In genomic region chr11:67080168-67080567, GRCm38 (mm10) we compare ENCODE assay signal across 8 mouse cellular contexts. TPM values are rescaled to one million over a fixed set of nuclear protein-coding genes. Genes with fewer than 3 reads are reported as not detected.
DNase-seq lines count a peak whose midpoint lies in the region; ATAC-seq and TF ChIP-seq lines count a peak whose summit lies in the region.

No protein-coding gene starts in this region.

- H3K27me3 ChIP-seq in testis, adult 2 months (ENCODE audit: control insufficient read depth, insufficient read depth, low read length), result no peaks in the 10 kb centered on the region; the same call in 1 of the 2 replicates
- peaks cover 13% of the 10 kb centered on the region for H3K27me3 ChIP-seq in hindbrain, embryonic 15.5 days
- H3K27me3 ChIP-seq in limb, embryonic 10.5 days (ENCODE audit: low read depth, poor library complexity, severe bottlenecking), result peaks cover 31% of the 10 kb centered on the region
- H3K27me3 ChIP-seq in midbrain, embryonic 12.5 days, result peaks cover 37% of the 10 kb centered on the region

- no peaks in the 10 kb centered on the region for H3K9me3 ChIP-seq in hindbrain, embryonic 15.5 days
- no peaks in the 10 kb centered on the region for H3K9me3 ChIP-seq in limb, embryonic 10.5 days (replicated peaks)
- no peaks in the 10 kb centered on the region for H3K9me3 ChIP-seq in midbrain, embryonic 12.5 days

- H3K36me3 ChIP-seq in testis, adult 2 months (ENCODE audit: control insufficient read depth, insufficient read depth, low read length), result no peaks in the 10 kb centered on the region
- H3K36me3 ChIP-seq in hindbrain, embryonic 15.5 days, result no peaks in the 10 kb centered on the region
- H3K36me3 ChIP-seq in limb, embryonic 10.5 days, result no peaks in the 10 kb centered on the region
- no peaks in the 10 kb centered on the region for H3K36me3 ChIP-seq in midbrain, embryonic 12.5 days

- 0 out of 2 replicates have a peak overlapping the region, but pooled peaks have one; percentile 3 for H3K4me2 ChIP-seq in hindbrain, embryonic 15.5 days
- H3K4me2 ChIP-seq in midbrain, embryonic 12.5 days (replicated peaks), result 0 out of 2 replicates have a peak overlapping the region, but pooled peaks have one; percentile 9

- peak; percentile 22; the same call in 1 of the 2 replicates for TF ChIP-seq CTCF in testis, adult 2 months (IDR thresholded peaks at IDR 0.05; ENCODE audit: control insufficient read depth, insufficient read depth, insufficient replicate concordance, low read depth, low read length)

- H3K9ac ChIP-seq in hindbrain, embryonic 15.5 days, result 0 out of 2 replicates have a peak overlapping the region, but pooled peaks have one; percentile 11
- H3K9ac ChIP-seq in midbrain, embryonic 12.5 days (replicated peaks), result no peak overlapping the region

- DNase-seq in testis, postnatal 14 days (ENCODE audit: low spot score), result no peak
- peak; percentile 58 for DNase-seq in adrenal gland, postnatal 25 days
- peak; percentile 67 for DNase-seq in embryo, embryonic 9.5 days (ENCODE audit: extremely low spot score)
- DNase-seq in limb, embryonic 10.5 days (ENCODE audit: low spot score), result peak; percentile 65
- peak; percentile 16 to 17 for DNase-seq in spleen, postnatal 36 days (ENCODE audit: low spot score in 2 of 2)

- H3K4me3 ChIP-seq in testis, adult 2 months (ENCODE audit: control insufficient read depth, low read depth, low read length), result no peak overlapping the region
- H3K4me3 ChIP-seq in hindbrain, embryonic 15.5 days, result no peak overlapping the region
- H3K4me3 ChIP-seq in limb, embryonic 10.5 days, result no peak overlapping the region
- H3K4me3 ChIP-seq in midbrain, embryonic 12.5 days, result no peak overlapping the region

- no peak for TF ChIP-seq POLR2A in testis, adult 2 months (IDR thresholded peaks at IDR 0.05; ENCODE audit: control insufficient read depth, low read depth, low read length)

- H3K27ac ChIP-seq in testis, adult 2 months (ENCODE audit: control insufficient read depth, insufficient read depth, low read depth, low read length), result no peak overlapping the region
- no peak overlapping the region for H3K27ac ChIP-seq in hindbrain, embryonic 15.5 days (replicated peaks)
- H3K27ac ChIP-seq in limb, embryonic 10.5 days, result no peak overlapping the region
- H3K27ac ChIP-seq in midbrain, embryonic 12.5 days (replicated peaks), result peak overlapping the region; percentile 68

- H3K4me1 ChIP-seq in testis, adult 2 months (ENCODE audit: control insufficient read depth, insufficient read depth, low read length), result peaks cover 6% of the 10 kb centered on the region
- H3K4me1 ChIP-seq in hindbrain, embryonic 15.5 days (replicated peaks), result peaks cover 10% of the 10 kb centered on the region; the same call in 1 of the 2 replicates
- H3K4me1 ChIP-seq in limb, embryonic 10.5 days, result peaks cover 11% of the 10 kb centered on the region
- H3K4me1 ChIP-seq in midbrain, embryonic 12.5 days, result peaks cover 18% of the 10 kb centered on the region; the same call in 1 of the 2 replicates

- peak; percentile 75 for ATAC-seq in hindbrain, embryonic 15.5 days (ENCODE audit: low FRiP score, low read depth)
- peak; percentile 73 for ATAC-seq in midbrain, embryonic 12.5 days (ENCODE audit: low FRiP score, low read depth)

- WGBS in hindbrain, embryonic 15.5 days, result 3% methylated on average over 3 of the region's 3 CpGs
- WGBS in limb, embryonic 10.5 days, result 6% methylated on average over 3 of the region's 3 CpGs
- WGBS in midbrain, embryonic 12.5 days, result 5% methylated on average over 3 of the region's 3 CpGs

RNA-seq across cellular contexts. Expression of gene Myh3, which starts 2.1 kb away (rescaled TPM):
- polyA plus RNA-seq in testis, adult 2 months (2012; rRNA removed), result 0.09 and 0.12 TPM in 2 replicates
- total RNA-seq in adrenal gland, postnatal 25 days (2021), result not detected in 2 replicates
- 0.39 and 0.59 TPM in 2 replicates for polyA plus RNA-seq in hindbrain, embryonic 15.5 days (2015; fragmentation: Nextera tagmentation; extraction: Ambion mirVana)
- 0.24 and 0.78 TPM in 2 replicates for polyA plus RNA-seq in limb, embryonic 10.5 days (2016; fragmentation: Nextera tagmentation; extraction: Ambion mirVana)
- polyA plus RNA-seq in midbrain, embryonic 12.5 days (2016; fragmentation: Nextera tagmentation; extraction: Ambion mirVana), result 0.71 and 0.75 TPM in 2 replicates

RNA-seq across cellular contexts. Expression of gene Sco1, which starts 27.7 kb away (rescaled TPM):
- polyA plus RNA-seq in testis, adult 2 months (2012; rRNA removed), result 1.1 and 1.8 TPM in 2 replicates
- total RNA-seq in adrenal gland, postnatal 25 days (2021), result 19.9 and 21.0 TPM in 2 replicates
- polyA plus RNA-seq in hindbrain, embryonic 15.5 days (2015; fragmentation: Nextera tagmentation; extraction: Ambion mirVana), result 12.7 and 14.6 TPM in 2 replicates
- 22.8 and 24.7 TPM in 2 replicates for polyA plus RNA-seq in limb, embryonic 10.5 days (2016; fragmentation: Nextera tagmentation; extraction: Ambion mirVana)
- polyA plus RNA-seq in midbrain, embryonic 12.5 days (2016; fragmentation: Nextera tagmentation; extraction: Ambion mirVana), result 17.5 and 19.8 TPM in 2 replicates

RNA-seq across cellular contexts. Expression of gene Adprm, which starts 27.8 kb away (rescaled TPM):
- polyA plus RNA-seq in testis, adult 2 months (2012; rRNA removed), result 5.5 and 7.6 TPM in 2 replicates
- total RNA-seq in adrenal gland, postnatal 25 days (2021), result 26.2 and 27.3 TPM in 2 replicates
- polyA plus RNA-seq in hindbrain, embryonic 15.5 days (2015; fragmentation: Nextera tagmentation; extraction: Ambion mirVana), result 32.6 and 33.7 TPM in 2 replicates
- 31.3 and 34.0 TPM in 2 replicates for polyA plus RNA-seq in limb, embryonic 10.5 days (2016; fragmentation: Nextera tagmentation; extraction: Ambion mirVana)
- 34.8 and 37.5 TPM in 2 replicates for polyA plus RNA-seq in midbrain, embryonic 12.5 days (2016; fragmentation: Nextera tagmentation; extraction: Ambion mirVana)

RNA-seq across cellular contexts. Expression of gene Tmem220, which starts 55.2 kb away (rescaled TPM):
- polyA plus RNA-seq in testis, adult 2 months (2012; rRNA removed), result 0.19 and 0.22 TPM in 2 replicates
- 6.8 and 7.0 TPM in 2 replicates for total RNA-seq in adrenal gland, postnatal 25 days (2021)
- 0.34 and 0.67 TPM in 2 replicates for polyA plus RNA-seq in hindbrain, embryonic 15.5 days (2015; fragmentation: Nextera tagmentation; extraction: Ambion mirVana)
- polyA plus RNA-seq in limb, embryonic 10.5 days (2016; fragmentation: Nextera tagmentation; extraction: Ambion mirVana), result 1.1 and 2.0 TPM in 2 replicates
- 1.2 and 1.3 TPM in 2 replicates for polyA plus RNA-seq in midbrain, embryonic 12.5 days (2016; fragmentation: Nextera tagmentation; extraction: Ambion mirVana)
